Mouse (Mus musculus) C2C12 (cell line): Measurements from ENCODE around the gene Gnl2. TPM values are rescaled to one million over a fixed set of nuclear protein-coding genes. Genes with fewer than 3 reads are reported as not detected.

Source experiments
- H3K27me3 ChIP-seq: one replicate; pipeline ENCODE4 v1.6.1; 2011; ENCODE audit not compliant: control insufficient read depth, insufficient read depth, insufficient read length
- H3K36me3 ChIP-seq: one replicate; pipeline ENCODE4 v1.6.1; 2011; ENCODE audit not compliant: control insufficient read depth, insufficient read depth
- H3K4me3 ChIP-seq: one replicate; pipeline ENCODE4 v1.5.1; 2011; ENCODE audit warnings: mild to moderate bottlenecking, control low read depth; ENCODE audit not compliant: poor library complexity, insufficient read depth, severe bottlenecking
- H3K79me2 ChIP-seq: one replicate; pipeline ENCODE4 v1.6.1; 2011; ENCODE audit not compliant: control insufficient read depth, insufficient read depth
- H3K79me3 ChIP-seq: one replicate; pipeline ENCODE4 v1.6.1; 2011; ENCODE audit warnings: low read depth, control low read depth
- H3ac ChIP-seq: one replicate; pipeline ENCODE3; 2011; ENCODE audit warnings: low read depth; ENCODE audit not compliant: control insufficient read depth, insufficient read length
- CEBPB ChIP-seq: IDR thresholded peaks from one replicate; pipeline ENCODE4 v1.6.1; 2011; ENCODE audit warnings: low read depth, mild to moderate bottlenecking, control low read depth, moderate library complexity
- CTCF ChIP-seq: IDR thresholded peaks from one replicate; pipeline ENCODE4 v1.5.1; 2011; ENCODE audit not compliant: control insufficient read depth, insufficient read depth, insufficient read length
- FOSL1 ChIP-seq: IDR thresholded peaks from one replicate; pipeline ENCODE4 v1.8.0; 2011; ENCODE audit warnings: mild to moderate bottlenecking, low read length; ENCODE audit not compliant: poor library complexity, insufficient read depth, severe bottlenecking
- MAX ChIP-seq: IDR thresholded peaks from one replicate; pipeline ENCODE4 v1.6.1; 2011; ENCODE audit warnings: mild to moderate bottlenecking, control low read depth
- MYOD1 ChIP-seq: IDR thresholded peaks from one replicate; pipeline ENCODE4 v1.6.1; 2011; ENCODE audit warnings: low read depth; ENCODE audit not compliant: control insufficient read depth, insufficient read length
- MYOG ChIP-seq: IDR thresholded peaks from one replicate; pipeline ENCODE4 v1.6.1; 2011; ENCODE audit not compliant: control insufficient read depth, insufficient read length; ENCODE audit errors: extremely low read depth
- USF1 ChIP-seq: IDR thresholded peaks from one replicate; pipeline ENCODE4 v1.6.1; 2011; ENCODE audit warnings: low read depth, mild to moderate bottlenecking, control low read depth, moderate library complexity
- polyA plus RNA-seq: library from polyadenylated mRNA; unstranded; fragments of >200 nt; fragmentation: generic; extraction: Trizol; gene quantifications from one replicate; pipeline ENCODE4 v1.2.1, GENCODE M21; 2012; ENCODE audit warnings: missing spikeins

Gene Gnl2
- polyA plus RNA-seq, 1 experiment: 23.2 TPM

DNA sequence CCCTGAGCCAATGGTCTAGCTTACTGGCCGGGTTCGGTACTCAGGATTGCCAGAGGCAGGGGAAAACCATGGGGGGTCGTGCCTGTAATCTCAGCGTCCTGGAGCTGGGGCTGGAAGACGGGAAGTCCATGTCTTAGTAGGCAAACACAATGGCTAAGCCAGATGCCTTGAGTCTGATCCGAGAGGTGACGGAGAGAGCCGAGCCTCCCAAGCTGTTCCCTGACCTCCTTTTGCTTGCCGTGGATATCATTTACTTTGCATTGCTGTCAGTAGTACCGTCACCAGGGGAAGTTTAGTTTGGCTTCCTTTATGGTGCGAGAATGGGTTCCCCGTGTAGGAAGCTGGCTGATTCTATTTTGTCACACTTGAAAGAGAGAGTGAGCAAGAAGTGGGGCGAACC lies 84.9 kb downstream of the Gnl2 start:
- peaks cover 18% of the 10 kb centered on the region for H3K36me3 ChIP-seq
- peaks cover 15% of the 10 kb centered on the region for H3K79me3 ChIP-seq
- peaks cover 27% of the 10 kb centered on the region for H3K79me2 ChIP-seq
- no peaks in the 10 kb centered on the region for H3K27me3 ChIP-seq
- H3K4me3 ChIP-seq: no peak overlapping the region
- TF ChIP-seq MYOG (no peak), MYOD1 (no peak), CTCF (no peak), FOSL1 (no peak), CEBPB (no peak), USF1 (no peak), MAX (no peak)
- no peak overlapping the region for H3ac ChIP-seq

Other genes with a start within 250 kb of the Gnl2 start
- gene Mtf1, start 214.5 kb upstream of the Gnl2 start, polyA plus RNA-seq: 10.9 TPM
- 78.9 TPM for gene Yrdc, start 165.9 kb upstream of the Gnl2 start, polyA plus RNA-seq
- 67.6 TPM for gene 1110065P20Rik, start 165.4 kb upstream of the Gnl2 start, polyA plus RNA-seq
- 0.04 TPM for gene Maneal, start 154.4 kb upstream of the Gnl2 start, polyA plus RNA-seq
- gene Epha10, start 135.7 kb upstream of the Gnl2 start, polyA plus RNA-seq: not detected
- gene 9930104L06Rik, start 79.5 kb upstream of the Gnl2 start, polyA plus RNA-seq: 6.5 TPM
- 104 TPM for gene Cdca8, start 77.3 kb upstream of the Gnl2 start, polyA plus RNA-seq
- 0.04 TPM for gene Rspo1, start 30.2 kb upstream of the Gnl2 start, polyA plus RNA-seq
- gene Dnali1, start 49.1 kb downstream of the Gnl2 start, polyA plus RNA-seq: 0.04 TPM
- 19.1 TPM for gene Snip1, start 50.1 kb downstream of the Gnl2 start, polyA plus RNA-seq
- gene Meaf6, start 68.5 kb downstream of the Gnl2 start, polyA plus RNA-seq: 31.3 TPM
- gene Zc3h12a, start 111.3 kb downstream of the Gnl2 start, polyA plus RNA-seq: 6.7 TPM